ENCODE assay signal across 8 mouse cellular contexts in genomic region chr17:84365006-84365716, GRCm38 (mm10).
A peak's percentile ranks its signal among the peaks of the same experiment; 100 is the strongest.
DNase-seq lines count a peak whose midpoint lies in the region; ATAC-seq lines count a peak whose summit lies in the region.

No protein-coding gene starts in this region.

- H3K27me3 ChIP-seq in hindbrain, embryonic 16.5 days (replicated peaks; ENCODE audit: control insufficient read depth, insufficient read depth, low read length), result no peaks in the 10 kb centered on the region
- H3K27me3 ChIP-seq in stomach, embryonic 15.5 days (replicated peaks), result no peaks in the 10 kb centered on the region

- H3K9me3 ChIP-seq in hindbrain, embryonic 16.5 days (ENCODE audit: control insufficient read depth, low read length), result no peaks in the 10 kb centered on the region
- H3K9me3 ChIP-seq in stomach, embryonic 15.5 days, result no peaks in the 10 kb centered on the region

- no peak overlapping the region for H3K4me3 ChIP-seq in hindbrain, embryonic 16.5 days (ENCODE audit: low read length)
- no peak overlapping the region for H3K4me3 ChIP-seq in stomach, embryonic 15.5 days (replicated peaks)

- peaks cover 37% of the 10 kb centered on the region for H3K4me1 ChIP-seq in hindbrain, embryonic 16.5 days (ENCODE audit: control insufficient read depth, insufficient read depth, low read depth, low read length)
- H3K4me1 ChIP-seq in stomach, embryonic 15.5 days, result peaks cover 32% of the 10 kb centered on the region

- no peaks in the 10 kb centered on the region for H3K36me3 ChIP-seq in hindbrain, embryonic 16.5 days (ENCODE audit: control insufficient read depth, insufficient read depth, low read length)
- no peaks in the 10 kb centered on the region for H3K36me3 ChIP-seq in stomach, embryonic 15.5 days

- H3K4me2 ChIP-seq in hindbrain, embryonic 16.5 days (ENCODE audit: low read length), result no peak overlapping the region
- peak overlapping the region; percentile 2; the same call in 1 of the 2 replicates for H3K4me2 ChIP-seq in stomach, embryonic 15.5 days

- no peak for ATAC-seq in hindbrain, embryonic 16.5 days
- no peak for ATAC-seq in stomach, embryonic 15.5 days (ENCODE audit: insufficient read depth, low FRiP score, low read depth)

- peak overlapping the region; percentile 71 for H3K27ac ChIP-seq in hindbrain, embryonic 16.5 days (ENCODE audit: low read depth, low read length)
- H3K27ac ChIP-seq in stomach, embryonic 15.5 days, result peak overlapping the region; percentile 88

- 60% methylated on average over 9 of the region's 9 CpGs for WGBS in hindbrain, embryonic 16.5 days
- 55% methylated on average over 9 of the region's 9 CpGs for WGBS in stomach, embryonic 15.5 days

- H3K9ac ChIP-seq in hindbrain, embryonic 16.5 days (ENCODE audit: low read depth, low read length), result peak overlapping the region; percentile 17; the same call in 1 of the 2 replicates
- H3K9ac ChIP-seq in stomach, embryonic 15.5 days, result no peak overlapping the region

- DNase-seq in gastrocnemius, postnatal 10 days, result peak; percentile 43
- DNase-seq in gastrocnemius, postnatal 25 days, result no peak
- DNase-seq in right cerebral cortex, postnatal 10 days (ENCODE audit: low spot score in 2 of 2), result peak; percentile 16 to 53
- DNase-seq in right cerebral cortex, adult 2 months (ENCODE audit: low spot score in 2 of 2), result no peak
- no peak for DNase-seq in layer of hippocampus, adult 9-11 months
- no peak for DNase-seq in layer of hippocampus, adult 18-20 months (ENCODE audit: low spot score in 2 of 2)

Comparison
In these comparisons a context has a peak if more than half of its experiments do, and no peak if none do; other contexts are left out.
1. DNase-seq: peak in gastrocnemius, postnatal 10 days (single experiment) and right cerebral cortex, postnatal 10 days (2 of 2); none in gastrocnemius, postnatal 25 days (single experiment), right cerebral cortex, adult 2 months (0 of 2), layer of hippocampus, adult 9-11 months (single experiment) and layer of hippocampus, adult 18-20 months (0 of 2).